Mouse (Mus musculus) cortical plate, adult 2 months (tissue): Measurements from ENCODE around the gene Map3k10.

Source experiments
- CTCF ChIP-seq: fragments of 200-500 bp; IDR thresholded peaks from 2 replicates; pipeline ENCODE4 v1.5.1; 2011; ENCODE audit warnings: mild to moderate bottlenecking, control low read depth, low read length; ENCODE audit not compliant: insufficient read depth; ENCODE audit errors: extremely low read depth
- POLR2A ChIP-seq: fragments of 200-500 bp; IDR thresholded peaks from 2 replicates; pipeline ENCODE4 v1.6.1; 2011; ENCODE audit warnings: mild to moderate bottlenecking, low read length, control low read depth; ENCODE audit not compliant: insufficient read depth; ENCODE audit errors: extremely low read depth

- TF ChIP-seq CTCF (peak; percentile 55), POLR2A (no peak)
Measured at GRCm38 (mm10) chr7:27685681-27686080, 11.3 kb upstream of the Map3k10 start.
